Mouse (Mus musculus) erythroblast, embryonic 14.5 days (primary cell): ENCODE data around the gene Rab23.

Experiments
- GATA1 ChIP-seq: IDR thresholded peaks from 2 replicates; pipeline ENCODE4 v1.6.1; 2012; ENCODE audit warnings: low read length, inconsistent platforms, mixed read lengths
- TAL1 ChIP-seq: IDR thresholded peaks from 3 replicates; pipeline ENCODE4 v1.6.1; 2012; ENCODE audit warnings: low read length, inconsistent platforms, mixed read lengths

DNA sequence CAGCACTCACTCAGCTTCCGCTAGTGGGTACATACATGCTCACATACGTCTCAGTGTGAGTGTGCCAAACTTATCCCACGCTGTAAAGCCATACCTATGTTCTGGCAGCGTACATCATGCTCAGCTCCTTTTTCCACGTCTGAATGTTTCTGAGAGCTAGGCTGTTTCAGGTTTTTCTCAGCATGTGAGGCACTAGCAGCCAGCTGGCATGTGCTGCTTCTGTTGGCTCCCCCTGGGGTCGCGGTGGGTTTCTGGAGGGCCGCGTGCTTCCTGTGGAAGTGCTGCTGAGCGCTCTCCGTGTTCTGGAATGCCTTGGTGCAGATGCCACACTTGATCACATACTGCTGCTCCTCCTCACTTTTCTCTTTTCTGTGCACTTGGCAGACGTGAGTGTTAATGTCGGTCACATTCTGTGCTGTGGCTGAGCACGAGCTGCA, 56.5 kb downstream of the Rab23 start:
- TF ChIP-seq GATA1: no peak
- no peak for TF ChIP-seq TAL1
